Mouse (Mus musculus): ENCODE data around the gene Rtn4rl1.

Gene Rtn4rl1

DNA sequence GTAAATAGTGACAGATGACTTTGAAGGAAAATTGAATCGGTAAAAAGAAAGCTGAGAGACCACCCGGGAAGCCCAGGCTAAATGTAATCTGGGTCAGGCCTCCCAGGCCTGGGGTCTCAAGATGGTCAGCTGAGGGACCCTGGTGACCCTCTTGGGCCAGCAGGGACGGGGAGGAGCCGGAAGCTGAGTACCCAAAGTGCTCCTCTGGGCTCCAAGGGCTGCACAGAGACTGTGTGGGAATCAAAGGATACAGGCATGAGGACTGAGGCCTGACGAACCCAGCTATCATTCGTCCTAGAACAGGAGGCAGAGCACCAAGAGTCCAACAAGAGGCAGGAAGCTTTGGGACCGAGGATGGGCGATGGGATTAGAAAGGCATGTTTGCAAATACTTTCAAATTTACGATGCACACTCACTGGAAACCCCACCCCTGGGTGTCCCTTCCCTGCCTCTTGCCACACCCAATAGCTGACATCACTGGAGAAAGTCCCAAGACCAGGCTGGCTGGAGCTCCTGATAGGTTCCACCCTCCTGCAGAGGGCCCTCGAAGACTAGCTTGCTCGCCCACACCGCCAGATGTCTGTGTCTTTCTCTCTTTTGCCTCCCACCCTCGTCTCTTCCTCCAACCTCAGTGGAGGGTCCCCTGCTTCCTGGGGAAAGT, 60.8 kb downstream of the Rtn4rl1 start:
- peak; percentile 88 for DNase-seq

DNA sequence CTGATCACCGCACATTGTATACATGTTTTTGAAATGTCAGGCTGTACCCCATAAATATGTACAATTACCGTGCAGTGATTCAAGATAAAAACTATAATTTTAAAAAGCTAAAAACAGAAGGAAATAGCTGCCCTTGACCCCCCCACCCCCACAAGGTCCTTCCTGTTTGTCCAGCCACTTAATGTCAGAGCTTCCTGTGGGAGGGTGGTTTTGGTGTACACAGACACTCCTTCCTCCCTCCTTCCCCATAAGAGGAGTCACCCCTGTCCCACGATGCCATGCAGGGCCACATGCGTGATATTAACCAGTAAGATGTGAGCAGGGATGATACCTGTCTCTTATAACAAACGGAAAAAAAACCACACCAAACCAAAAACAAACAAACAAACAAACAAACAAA, 61.7 kb downstream of the Rtn4rl1 start:
- DNase-seq, result peak; percentile 44

DNA sequence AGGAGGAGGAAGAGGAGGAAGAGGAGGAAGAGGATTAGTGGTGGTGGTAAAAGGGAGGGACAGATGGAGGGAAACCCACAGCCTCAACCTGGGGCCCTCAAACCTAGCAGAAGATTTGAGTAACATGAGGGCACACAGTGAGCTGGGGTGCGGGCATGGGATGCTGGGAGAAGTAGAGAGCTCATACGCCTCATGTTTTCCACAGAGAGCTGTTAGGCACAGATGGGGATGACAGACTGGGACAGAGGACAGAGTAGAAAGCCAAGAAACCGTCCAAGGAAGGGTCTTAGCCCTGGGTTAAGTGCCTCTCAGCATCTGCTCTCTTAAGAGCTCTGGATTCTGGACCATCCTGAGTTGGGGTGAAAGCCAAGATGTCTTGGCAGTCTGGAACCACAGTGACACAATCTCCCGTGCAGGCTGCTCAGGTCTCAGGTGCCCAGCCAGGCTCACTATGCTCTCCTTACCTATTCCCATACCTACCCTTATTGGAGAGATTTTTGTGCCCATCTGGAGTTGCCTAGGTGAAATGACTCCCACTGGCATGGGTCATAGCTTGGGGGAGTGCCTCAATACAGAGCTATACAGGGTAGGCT, 63.6 kb downstream of the Rtn4rl1 start:
- DNase-seq, result no peak

DNA sequence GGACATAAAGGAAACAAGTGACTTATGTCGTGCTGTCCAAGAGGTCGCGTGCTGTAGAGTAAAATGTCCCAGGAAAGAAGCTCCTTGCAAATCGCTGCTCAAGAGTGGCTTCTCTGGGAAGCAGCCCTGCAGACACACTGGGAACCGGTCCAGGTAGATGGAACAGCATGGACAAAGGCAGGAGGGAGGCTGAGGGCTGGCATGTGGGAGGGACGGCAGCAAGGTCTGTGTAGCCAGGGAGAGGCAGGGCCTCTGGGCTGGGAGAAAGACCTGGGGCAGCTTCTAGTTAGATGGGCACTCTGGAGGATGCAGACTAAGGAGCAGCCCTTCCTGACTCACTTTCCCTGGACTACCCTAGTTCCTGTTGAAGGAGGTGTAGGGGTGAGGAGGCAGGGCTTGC, 65.8 kb downstream of the Rtn4rl1 start:
- DNase-seq, result peak; percentile 46

DNA sequence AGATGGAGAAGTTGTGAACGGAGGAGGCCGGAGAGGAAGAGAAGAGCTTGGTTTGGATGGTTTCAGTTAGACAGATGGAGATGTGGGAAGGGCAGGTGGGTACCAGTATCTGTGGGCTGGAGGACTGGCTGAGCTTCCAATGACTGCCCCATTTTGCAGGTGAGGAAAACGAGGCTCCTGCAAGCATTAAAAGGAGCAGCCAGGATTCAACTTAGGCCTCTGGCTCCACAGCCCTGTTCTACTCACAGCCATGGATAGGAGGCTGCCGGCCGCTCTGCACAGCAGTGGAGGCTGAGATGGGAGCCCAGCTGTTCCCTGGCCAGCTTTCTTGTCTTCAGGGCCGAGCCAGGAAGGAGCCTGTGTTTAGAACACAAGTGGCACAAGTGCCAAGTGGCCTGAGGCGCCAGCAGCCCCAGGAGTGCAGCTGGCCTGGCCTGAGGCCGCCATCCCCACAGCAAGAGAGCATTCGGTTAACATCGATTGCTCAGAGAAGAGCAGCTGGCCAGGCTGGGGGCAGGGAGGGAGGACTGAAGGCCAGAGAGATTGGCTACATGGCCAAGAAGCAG, 66.5 kb downstream of the Rtn4rl1 start:
- DNase-seq, result peak; percentile 66

DNA sequence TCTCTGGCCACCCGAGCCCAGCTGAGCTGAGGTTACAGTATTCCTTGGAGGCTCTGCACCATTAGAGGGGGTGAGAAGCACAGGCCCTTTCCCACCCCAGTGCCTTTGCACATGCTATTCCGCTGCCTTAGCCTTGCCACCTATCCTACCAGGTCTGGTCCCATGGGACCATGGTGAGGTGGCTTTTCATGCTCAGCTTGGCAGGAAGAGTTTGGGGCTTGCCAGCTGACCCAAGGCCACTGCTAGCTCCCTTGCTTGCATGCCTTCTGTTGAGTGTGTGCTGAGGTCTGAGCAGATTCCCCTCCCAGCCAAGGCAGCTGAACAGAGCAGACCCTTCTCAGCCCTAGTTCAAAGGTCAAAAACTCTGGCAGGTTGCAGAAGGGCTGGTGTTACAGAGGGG, 67.4 kb downstream of the Rtn4rl1 start:
- no peak for DNase-seq

DNA sequence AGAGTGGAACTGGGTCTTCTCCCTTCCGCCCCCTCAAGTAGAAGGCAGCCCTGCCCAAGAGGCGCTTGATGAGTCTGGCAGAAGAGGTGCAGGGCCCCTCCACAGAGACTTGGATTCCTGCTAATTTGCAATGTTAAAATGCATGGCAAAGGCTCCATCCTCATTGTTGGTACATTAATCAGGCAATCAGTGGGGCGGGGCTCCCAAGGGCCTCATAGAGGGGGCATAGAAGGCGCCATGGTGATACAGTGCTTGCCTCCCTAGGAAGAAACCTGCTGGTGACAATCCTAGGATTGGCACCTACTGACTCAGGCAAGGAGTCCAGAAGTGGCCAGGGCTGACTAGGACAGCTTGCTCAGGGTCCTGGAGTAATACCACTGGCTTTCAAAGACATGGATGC, 68.1 kb downstream of the Rtn4rl1 start:
- no peak for DNase-seq

DNA sequence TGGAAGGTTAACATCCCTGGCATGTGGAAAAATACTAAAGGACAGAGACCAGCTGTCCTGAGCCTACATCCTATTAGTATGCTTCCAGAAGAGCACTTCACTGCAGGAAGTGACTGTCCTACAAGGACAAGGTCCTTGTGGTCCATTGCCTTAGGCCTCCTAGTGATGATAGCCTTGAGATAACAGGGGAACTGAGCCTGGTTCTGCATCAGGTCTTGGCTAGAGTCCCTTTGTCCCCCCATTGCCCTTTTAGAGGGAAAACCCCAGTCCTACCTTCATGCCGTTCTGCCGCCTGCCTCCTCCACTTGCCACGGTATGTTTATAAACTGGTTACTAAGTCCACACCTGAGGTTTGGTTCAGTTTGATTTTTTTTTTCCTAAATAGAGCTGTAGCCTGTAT, 68.6 kb downstream of the Rtn4rl1 start:
- no peak for DNase-seq

DNA sequence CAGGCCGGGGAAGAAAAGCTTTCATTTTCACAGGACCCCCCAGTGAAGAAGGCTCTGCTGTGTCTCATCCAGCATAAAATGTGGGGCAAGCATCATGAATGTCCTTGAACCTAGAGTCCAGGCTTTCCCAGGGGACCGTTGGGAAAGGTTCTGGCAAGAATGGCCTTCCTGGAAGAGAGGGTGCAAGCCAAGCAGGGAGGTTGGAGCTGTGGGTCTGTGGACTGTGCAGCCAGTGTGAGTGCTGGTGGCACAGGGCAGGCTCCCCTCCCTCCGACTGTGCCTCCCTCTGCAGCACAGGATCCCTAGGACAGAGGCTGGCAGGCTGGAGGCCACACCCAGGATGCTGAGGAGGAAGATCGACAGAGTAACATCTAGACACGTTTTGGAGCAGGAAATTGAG, 69.2 kb downstream of the Rtn4rl1 start:
- no peak for DNase-seq

DNA sequence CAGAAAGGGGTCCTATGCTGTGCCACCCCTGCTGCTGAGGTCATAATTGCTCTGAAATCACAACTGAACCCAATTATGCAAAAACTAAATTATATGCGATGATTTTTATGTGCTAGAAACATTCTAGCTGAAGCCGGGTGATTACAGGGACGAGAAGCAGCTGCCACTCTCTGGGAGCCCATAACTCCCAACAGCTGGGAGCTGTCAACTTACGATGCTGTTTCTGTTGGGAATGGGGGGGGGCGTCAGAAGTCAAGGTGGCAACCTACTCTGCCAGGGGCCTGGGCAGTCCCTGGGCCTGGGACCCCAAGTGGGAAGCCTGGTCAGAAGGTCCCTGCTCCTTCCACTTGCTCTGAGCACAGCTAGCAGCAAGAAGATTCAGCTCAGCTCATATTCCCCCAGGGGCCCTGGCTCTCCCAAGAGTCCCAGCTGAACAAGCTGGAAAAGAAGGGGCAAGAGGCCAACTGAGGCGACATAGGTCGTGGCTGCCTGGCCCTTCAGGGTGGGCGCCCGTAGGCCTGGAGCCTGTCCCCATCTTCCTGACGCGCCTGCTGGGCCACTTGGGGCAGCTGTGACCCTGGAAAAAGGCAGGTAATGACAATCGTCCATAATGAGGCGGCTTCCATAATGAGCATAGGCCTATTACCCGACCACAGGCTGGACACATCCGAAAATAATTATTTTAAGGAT, 69.8 kb downstream of the Rtn4rl1 start:
- peak; percentile 61 for DNase-seq

DNA sequence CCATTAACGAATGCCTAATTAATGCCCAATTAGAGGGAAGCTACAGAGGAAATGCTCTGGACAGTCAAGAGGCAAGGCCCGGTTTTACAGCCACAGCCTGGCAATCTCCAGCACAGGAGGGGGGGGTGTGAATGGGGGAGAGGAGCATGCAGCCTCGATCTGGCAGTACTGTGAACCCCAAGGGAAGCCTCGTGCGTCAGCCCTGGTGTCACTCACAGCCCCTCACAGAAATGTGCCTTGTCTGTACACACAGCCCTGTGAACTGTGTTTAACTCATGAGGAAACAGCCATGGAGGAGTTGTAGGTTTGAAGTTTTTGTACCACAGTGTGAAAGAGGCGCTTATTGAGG, 70.4 kb downstream of the Rtn4rl1 start:
- DNase-seq, result no peak

DNA sequence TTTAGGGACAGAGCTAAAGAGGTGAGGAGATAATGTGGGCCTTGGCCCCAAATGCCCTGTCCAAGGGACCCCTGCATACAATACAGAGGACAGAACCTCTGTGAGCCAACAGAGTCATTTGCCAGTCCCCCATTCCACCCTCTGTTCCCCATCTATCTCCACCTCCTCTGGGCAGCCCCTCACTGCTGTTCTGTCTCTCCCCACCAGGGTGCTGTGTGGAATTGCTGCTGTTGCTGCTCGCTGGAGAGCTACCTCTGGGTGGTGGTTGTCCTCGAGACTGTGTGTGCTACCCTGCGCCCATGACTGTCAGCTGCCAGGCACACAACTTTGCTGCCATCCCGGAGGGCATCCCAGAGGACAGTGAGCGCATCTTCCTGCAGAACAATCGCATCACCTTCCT, 71.0 kb downstream of the Rtn4rl1 start:
- no peak for DNase-seq

DNA sequence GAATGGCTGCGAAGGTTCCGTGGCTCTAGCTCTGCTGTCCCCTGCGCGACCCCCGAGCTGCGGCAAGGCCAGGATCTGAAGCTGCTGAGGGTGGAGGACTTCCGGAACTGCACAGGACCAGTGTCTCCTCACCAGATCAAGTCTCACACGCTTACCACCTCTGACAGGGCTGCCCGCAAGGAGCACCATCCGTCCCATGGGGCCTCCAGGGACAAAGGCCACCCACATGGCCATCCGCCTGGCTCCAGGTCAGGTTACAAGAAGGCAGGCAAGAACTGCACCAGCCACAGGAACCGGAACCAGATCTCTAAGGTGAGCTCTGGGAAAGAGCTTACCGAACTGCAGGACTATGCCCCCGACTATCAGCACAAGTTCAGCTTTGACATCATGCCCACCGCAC, 72.0 kb downstream of the Rtn4rl1 start:
- DNase-seq, result no peak

DNA sequence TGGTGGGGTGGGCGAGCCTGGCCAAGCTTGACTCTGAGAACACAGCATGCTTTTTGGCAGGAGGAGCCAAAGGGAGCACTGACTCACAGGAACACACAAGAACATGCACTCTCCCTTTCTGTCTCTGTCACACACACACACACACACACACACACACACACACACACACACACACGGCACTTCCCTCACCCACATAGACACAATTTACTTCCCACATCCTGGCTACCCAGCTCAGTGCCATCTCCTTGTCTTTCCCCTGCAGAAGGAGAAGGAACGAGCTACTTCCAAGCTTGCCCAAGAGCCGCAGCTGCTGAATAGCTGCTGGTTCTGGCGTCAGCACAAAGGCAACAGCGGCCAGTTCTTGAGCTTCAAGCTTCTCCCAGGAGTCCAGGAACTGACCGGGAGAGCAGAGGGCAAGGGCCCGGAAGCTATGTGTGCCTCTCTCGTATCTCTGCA, 74.3 kb downstream of the Rtn4rl1 start:
- peak; percentile 74 for DNase-seq

DNA sequence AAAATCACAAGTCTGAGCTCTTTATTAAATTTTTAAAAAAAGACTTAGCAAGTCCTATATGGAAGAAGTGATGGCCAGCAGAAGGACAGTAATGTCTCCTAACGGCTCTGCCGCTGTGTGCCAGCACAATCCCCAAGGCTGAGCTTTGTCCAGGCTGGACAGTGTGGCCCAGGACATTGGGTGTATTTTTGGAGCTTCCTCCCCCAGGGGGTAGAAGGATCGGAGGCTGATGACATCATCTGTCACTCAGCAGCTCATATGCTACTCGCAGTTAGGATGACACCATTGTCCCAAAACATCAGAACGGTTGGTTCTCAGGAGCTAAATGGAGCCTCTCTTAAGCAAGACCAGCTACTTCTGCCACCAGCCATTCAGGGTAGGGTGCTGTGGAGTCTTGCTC, 74.9 kb downstream of the Rtn4rl1 start:
- DNase-seq, result peak; percentile 50

DNA sequence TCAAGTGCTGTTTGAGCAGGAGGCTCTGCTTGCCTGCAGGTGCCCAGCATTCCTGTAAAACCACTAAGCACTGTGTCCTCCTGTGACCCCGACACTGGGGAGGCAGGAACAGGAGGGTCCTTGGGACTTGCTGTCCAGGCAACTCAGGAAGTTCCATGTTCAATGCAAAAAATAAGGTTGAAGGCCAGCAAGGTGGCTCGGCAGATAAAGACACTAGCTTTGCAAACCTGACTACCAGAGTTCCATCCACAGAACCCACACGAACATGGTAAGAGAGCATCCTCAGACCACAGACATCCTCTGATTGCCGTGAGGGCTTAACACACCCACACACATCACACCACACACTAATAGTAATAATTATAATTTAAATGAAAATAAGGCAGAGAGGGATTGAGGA, 75.6 kb downstream of the Rtn4rl1 start:
- DNase-seq, result no peak

DNA sequence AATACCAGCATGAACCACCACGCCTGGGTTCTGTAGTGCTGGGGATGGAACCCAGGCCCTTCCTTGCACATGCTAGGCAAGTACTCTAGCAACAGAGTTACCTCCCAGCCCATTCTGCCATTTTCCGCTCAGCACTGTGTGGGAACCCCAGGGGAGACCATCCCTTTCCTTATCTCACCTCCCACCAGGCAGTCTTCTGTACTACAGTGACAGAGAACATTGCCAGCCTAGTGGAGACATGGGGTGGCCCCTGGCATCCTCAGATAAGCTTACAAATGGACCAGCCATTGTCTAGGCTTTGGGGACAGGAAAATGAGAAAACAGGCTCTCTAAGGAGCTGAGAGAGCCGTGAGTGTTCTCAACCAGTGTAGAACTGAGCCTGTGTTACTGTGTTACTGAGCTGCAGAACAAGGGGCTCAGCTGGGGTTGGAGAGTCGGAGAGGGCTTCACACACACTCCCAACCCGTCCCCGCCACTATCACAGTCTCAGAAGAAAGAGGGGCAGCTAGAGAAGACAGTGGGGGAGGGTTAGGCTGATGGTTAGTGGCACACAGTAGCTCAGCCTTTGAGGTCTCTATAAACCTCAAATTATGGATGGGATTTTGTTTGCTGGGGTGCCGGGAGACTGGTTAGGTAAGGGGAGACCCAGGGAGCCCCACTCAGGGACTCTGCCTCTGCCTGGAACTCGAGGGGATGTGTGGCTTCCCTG, 76.8 kb downstream of the Rtn4rl1 start:
- no peak for DNase-seq

DNA sequence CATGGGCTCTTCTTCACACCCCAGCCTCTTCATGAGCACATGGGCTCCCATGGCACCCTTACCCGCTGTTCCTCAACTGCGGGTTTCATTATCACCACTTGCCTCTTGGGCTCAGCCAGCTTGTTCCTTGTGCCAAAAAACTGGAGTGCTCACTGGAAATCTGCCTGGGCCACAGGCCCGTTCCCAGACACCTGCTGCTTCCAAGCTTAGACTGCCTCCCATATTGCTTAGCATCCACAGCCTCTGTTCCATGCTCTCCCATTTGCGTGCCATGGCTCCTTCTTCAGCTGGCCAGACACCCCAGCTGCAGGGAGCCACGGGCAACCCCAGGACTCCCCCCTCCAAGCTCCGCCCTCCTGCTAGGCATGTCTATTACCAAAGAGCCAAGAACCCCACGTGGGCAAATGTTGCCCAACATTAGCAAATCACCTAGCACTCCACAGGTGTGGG, 77.4 kb downstream of the Rtn4rl1 start:
- DNase-seq, result peak; percentile 74

DNA sequence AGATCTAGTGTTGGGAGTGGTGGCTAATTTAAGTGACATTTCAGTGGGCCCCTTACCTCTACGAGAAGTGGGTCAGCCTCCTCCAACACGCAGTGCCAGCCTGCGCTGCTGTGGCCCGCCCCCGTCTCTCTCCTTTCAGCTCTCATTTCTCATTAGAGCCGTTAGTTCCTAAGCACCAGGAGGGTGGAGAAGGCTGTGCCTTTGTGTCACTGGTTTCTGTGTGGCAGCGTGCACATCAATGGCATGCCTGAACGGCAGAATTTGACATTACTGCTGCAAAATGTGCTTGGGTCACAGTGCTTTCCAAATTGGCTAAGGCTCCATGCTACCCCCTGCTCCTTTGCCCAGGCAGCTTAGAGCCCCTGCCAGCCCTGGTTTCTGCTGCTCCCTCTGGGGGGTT, 79.9 kb downstream of the Rtn4rl1 start:
- no peak for DNase-seq

DNA sequence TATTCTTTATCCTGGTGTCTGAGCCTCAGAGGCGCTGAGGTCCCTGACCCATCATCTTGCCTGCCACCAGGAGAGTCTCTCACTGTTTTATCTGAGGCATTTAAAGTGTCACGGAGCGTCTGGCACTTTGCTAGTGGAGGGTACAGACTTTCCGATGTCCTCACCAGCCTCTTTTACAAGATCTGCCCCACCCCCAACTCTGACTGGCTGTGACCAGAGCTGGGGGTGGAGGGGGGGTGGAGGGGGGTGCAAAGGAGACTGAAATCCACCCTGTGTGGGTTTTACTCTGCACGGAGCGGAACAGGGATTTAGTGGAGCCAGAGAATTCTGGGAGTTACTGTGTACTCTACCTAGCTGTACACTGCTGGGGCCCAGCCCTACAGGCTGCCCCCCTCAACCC, 81.5 kb downstream of the Rtn4rl1 start:
- no peak for DNase-seq

DNA sequence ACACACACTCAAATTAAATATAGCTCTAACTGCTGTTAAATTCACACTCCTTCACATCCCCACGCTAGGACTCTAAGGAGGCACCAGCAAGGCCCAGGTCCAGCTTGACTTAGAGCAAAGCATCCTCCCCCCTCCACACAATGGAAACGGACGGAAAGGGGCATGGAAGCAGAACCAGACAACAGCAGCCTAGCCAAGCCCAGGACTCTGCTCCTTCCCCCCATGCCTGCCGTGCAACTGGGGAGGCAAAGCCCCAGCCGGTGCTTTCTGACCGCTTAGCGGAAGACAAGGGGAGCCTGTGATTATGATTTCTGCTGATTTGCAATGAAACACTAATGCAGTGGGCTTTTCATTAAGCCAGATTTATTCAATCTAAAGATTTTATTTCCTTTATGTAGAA, 84.5 kb downstream of the Rtn4rl1 start:
- no peak for DNase-seq

DNA sequence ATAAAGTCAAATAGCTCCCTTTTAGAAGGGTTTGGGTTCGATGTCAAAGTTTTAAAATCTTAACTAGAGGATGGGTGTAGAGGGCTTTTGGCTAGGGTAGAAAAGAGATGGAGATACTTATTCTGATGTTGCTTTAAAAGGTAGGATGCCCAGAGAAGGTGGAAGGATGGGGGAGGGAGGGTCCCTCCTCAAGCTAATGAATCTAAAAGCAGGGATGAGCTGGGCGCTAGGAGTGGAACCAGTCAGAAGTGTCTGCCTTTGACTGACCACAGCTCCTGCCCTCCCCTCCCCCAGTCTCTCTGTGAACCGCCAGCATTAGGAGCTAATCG, 85.4 kb downstream of the Rtn4rl1 start:
- DNase-seq, result no peak

DNA sequence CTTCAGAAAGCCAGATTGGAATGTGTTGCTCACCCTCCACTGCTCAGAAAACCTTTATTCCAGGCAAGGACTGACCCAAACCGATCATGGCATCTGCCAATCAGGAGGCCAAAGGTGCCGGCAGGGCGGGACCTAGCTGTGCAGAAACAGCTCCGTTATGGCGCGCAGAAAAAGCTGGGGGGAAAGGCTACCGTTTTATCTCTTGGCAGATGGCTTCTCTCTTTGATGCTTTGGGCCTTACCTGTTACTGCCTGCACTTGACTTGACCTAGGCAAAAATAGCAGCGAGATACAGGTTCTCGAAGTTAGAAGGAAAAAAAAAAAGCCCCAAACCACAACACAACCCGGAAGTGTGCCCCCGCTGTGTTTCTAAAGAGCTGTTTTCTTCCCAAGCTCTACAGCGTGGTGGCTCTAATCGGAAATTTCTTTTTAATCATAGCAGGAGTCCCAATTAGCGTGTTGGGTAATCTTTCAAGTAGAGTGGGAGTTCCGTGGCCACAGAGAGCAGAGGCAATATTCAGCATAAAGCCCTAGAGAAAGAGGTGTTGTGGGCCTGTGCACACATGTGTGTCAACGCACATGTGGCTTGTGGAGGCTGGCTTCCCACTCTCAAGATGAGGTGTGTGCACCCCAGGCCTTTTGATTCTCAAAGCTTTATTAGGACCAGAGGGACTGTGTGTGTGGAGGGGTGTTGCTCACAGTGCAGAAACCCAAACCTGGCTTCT, 85.9 kb downstream of the Rtn4rl1 start:
- peak; percentile 40 for DNase-seq
